Mouse (Mus musculus) MEL (cell line): ENCODE measurements around the gene Gpr137.

Experiments used
- CHD2 ChIP-seq: IDR thresholded peaks from 2 replicates; pipeline ENCODE4 v1.6.1; 2011; ENCODE audit warnings: low read length, improper control_type of control experiment
- CTCF ChIP-seq, 3 experiments: IDR thresholded peaks in 2 of 3; conservative IDR thresholded peaks in 1 of 3; 2 replicates each; pipeline ENCODE4 v1.5.1; 2011 to 2012; ENCODE audit warnings: low read length in 3 of 3, low read depth in 2 of 3, mild to moderate bottlenecking in 2 of 3, improper control_type of control experiment in 1 of 3, inconsistent platforms in 1 of 3, mixed read lengths in 1 of 3, moderate library complexity in 1 of 3; ENCODE audit not compliant: control insufficient read depth in 1 of 3, insufficient read depth in 1 of 3, poor library complexity in 1 of 3, severe bottlenecking in 1 of 3
- MEF2A ChIP-seq: IDR thresholded peaks from 2 replicates; pipeline ENCODE4 v1.6.1; 2014; ENCODE audit warnings: low read depth, mild to moderate bottlenecking, inconsistent platforms, low read length, improper control_type of control experiment; ENCODE audit not compliant: poor library complexity, insufficient replicate concordance, severe bottlenecking; ENCODE audit errors: extremely low read depth
- MYB ChIP-seq: IDR thresholded peaks from 2 replicates; pipeline ENCODE4 v1.6.1; 2011; ENCODE audit warnings: mild to moderate bottlenecking, low read depth, low read length, improper control_type of control experiment
- MYC ChIP-seq: IDR thresholded peaks from 2 replicates; pipeline ENCODE4 v1.6.1; 2011; ENCODE audit warnings: low read depth, mild to moderate bottlenecking, low read length, improper control_type of control experiment, moderate library complexity
- NRF1 ChIP-seq: IDR thresholded peaks from 2 replicates; pipeline ENCODE4 v1.6.1; 2014; ENCODE audit warnings: low read depth, mild to moderate bottlenecking, inconsistent platforms, low read length, improper control_type of control experiment, moderate library complexity; ENCODE audit not compliant: poor library complexity, insufficient read depth, severe bottlenecking
- POLR2A ChIP-seq, 2 experiments: IDR thresholded peaks; 2 replicates each; pipeline ENCODE4 v1.6.1; 2011 to 2012; ENCODE audit warnings: low read length in 2 of 2, mild to moderate bottlenecking in 2 of 2, control low read depth in 1 of 2, improper control_type of control experiment in 1 of 2, low read depth in 1 of 2, moderate library complexity in 1 of 2; ENCODE audit not compliant: control insufficient read depth in 1 of 2, insufficient read depth in 1 of 2, poor library complexity in 1 of 2
- POLR2AphosphoS5 ChIP-seq: IDR thresholded peaks from 2 replicates; pipeline ENCODE4 v1.6.1; 2012; ENCODE audit warnings: low read depth, borderline replicate concordance, mild to moderate bottlenecking, inconsistent platforms, low read length, moderate library complexity, mixed read lengths
- RAD21 ChIP-seq: IDR thresholded peaks from 2 replicates; pipeline ENCODE4 v1.6.1; 2011; ENCODE audit warnings: mild to moderate bottlenecking, low read depth, low read length, improper control_type of control experiment
- TCF12 ChIP-seq: IDR thresholded peaks from 2 replicates; pipeline ENCODE4 v1.6.1; 2014; ENCODE audit warnings: low read depth, mild to moderate bottlenecking, inconsistent platforms, low read length, improper control_type of control experiment, moderate library complexity
- ZC3H11A ChIP-seq: IDR thresholded peaks from 2 replicates; pipeline ENCODE4 v1.6.1; 2012; ENCODE audit warnings: low read depth, mild to moderate bottlenecking, inconsistent platforms, low read length, improper control_type of control experiment

DNA sequence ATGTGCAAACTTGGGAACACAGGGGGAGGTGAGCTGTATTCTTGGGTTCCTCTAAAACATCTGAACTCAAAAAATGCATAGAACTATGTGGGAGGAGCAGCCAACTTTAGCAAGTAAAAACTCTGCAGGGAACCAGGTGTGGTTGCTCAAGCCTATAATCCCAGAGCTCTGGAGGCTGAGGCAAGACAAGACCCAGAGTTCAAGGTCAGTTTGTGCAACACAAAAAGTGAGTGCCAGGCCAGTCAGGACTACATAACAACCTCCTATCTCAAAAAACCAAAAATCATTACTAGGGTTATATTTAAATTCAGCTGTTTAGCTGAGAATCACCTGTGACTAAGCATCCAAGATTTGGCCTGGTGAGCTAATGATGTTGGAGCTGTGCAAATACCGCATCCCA lies 10.3 kb downstream of the Gpr137 start:
- no peak for TF ChIP-seq RAD21
- TF ChIP-seq NRF1, result no peak
- no peak for TF ChIP-seq POLR2AphosphoS5
- no peak for TF ChIP-seq CTCF (IDR thresholded peaks at IDR 0.05 in 2 of 3, conservative IDR thresholded peaks at IDR 0.05 in 1 of 3; ENCODE audit: control insufficient read depth in 1 of 3, insufficient read depth in 1 of 3, low read depth in 2 of 3, low read length in 3 of 3, poor library complexity in 1 of 3, severe bottlenecking in 1 of 3)
- no peak for TF ChIP-seq MEF2A
- TF ChIP-seq MYB, result no peak
- TF ChIP-seq MYC, result no peak
- TF ChIP-seq CHD2, result no peak
- TF ChIP-seq ZC3H11A, result no peak
- no peak for TF ChIP-seq TCF12
- TF ChIP-seq POLR2A (IDR thresholded peaks at IDR 0.05; ENCODE audit: control insufficient read depth in 1 of 2, insufficient read depth in 1 of 2, low read depth in 1 of 2, low read length in 2 of 2, poor library complexity in 1 of 2), result no peak
